Mouse (Mus musculus): Measurements from ENCODE around the gene Stip1.
A peak's percentile ranks its signal among the peaks of the same experiment; 100 is the strongest.
"Not testable (repeated sequence)": the region's sequence is repeated elsewhere in the genome, so short reads cannot be mapped to it uniquely, and the experiment has no call there.

Gene Stip1

DNA sequence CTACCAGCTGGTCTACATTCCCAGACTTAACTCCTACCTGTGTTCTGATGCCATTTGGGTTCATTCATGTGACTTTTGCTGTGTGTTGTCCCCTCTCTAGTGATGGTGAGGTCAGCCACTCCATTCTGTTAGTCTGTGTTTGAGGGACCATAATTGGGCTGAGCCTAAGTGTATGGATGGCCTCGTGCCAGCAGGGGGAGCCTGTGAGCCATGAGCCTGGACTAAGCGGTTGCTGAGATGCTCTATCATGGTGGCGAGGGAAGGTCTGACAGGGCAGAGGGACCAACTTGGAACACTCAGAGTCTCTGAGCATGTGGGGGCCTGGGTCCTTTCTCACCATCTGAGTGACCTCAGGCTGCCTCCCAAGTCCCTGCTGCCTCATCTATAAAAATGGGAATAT lies 24.8 kb upstream of the Stip1 start:
- DNase-seq (ENCODE audit: low read depth) = peak; percentile 73

DNA sequence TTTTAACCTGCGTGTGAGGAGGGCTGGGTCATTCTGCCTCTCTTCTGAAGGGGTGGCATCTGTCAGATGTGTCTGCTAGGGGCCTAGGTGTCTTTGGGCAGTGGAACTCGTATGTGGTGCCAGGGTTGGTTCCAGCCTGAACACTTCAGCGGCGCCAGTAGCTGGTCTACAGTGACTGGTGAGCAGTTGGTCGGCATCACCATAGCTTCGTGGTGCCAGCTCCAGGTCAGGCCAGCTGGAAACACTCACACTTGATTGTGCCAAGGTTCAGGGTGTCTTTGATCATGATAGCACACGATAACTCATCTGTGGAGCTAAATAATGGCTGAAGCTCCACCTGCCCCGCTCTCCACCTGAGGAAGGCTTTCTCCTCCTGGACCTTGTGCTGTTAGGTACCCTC lies 23.1 kb upstream of the Stip1 start:
- no peak for DNase-seq (ENCODE audit: low read depth)

DNA sequence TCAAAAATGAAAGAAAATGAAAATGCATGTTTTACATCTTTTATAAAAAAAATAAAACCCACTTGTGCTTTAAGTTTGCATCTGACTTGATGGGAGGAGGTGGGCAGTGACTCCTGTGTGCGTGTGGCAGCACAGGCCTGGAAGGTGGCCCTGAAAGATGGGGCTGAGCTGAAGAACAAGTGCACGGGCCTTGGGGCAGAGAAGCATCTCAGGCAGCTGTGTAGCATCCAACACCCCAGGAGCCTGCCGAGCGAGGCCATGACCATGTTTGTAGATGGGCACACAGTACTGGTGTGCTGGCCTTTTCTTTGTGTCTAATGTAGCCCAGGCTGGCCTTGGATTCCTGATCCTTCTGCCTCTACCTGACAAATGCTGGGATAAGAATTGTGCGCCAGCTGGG lies 22.3 kb upstream of the Stip1 start:
- no peak for DNase-seq (ENCODE audit: low read depth)

DNA sequence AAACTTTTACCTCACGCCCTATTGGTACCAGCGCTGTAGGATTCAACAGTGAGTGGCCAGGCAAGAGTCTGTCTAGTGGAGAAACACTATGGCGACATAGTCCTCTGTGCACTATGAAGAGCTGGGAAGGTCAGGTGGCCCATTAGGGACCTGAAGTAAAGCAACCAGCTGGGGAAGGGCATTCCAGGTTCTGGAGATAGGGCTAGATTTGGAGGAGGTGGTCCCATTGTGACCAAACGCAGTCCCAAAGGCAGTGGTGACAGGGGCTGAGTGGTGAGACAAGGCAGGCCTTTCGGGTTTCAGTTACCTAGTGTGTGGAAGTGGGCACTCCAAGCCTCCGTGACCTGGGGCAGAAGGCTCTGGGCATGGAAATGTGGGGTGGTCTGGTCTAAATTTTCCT lies 18.8 kb upstream of the Stip1 start:
- DNase-seq (ENCODE audit: low read depth) = no peak

DNA sequence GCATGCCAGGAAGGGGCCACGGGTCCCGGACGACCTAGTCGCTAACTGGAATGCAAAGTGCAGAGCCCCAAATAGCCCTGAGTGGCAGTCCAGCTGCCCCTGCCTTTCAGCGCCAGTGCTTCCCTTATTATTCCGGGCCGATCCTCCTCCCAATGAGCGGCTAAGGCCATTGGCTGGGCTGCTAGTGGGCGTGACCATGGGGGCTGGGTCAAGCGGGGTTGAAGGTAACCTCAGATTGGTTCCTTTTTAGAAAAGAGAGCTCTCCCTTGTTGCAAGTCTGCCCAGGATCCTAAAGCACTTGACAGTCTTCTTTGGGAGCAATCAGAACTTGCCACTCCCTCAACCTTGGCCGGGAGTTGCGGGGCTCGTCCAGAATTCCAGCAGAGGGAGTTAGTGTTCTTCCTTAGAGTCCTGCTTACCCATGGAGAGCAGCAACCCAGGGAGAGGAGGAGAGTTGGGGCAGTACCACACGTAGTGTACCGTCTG lies 18.0 kb upstream of the Stip1 start:
- DNase-seq (ENCODE audit: low read depth) = peak; percentile 84

DNA sequence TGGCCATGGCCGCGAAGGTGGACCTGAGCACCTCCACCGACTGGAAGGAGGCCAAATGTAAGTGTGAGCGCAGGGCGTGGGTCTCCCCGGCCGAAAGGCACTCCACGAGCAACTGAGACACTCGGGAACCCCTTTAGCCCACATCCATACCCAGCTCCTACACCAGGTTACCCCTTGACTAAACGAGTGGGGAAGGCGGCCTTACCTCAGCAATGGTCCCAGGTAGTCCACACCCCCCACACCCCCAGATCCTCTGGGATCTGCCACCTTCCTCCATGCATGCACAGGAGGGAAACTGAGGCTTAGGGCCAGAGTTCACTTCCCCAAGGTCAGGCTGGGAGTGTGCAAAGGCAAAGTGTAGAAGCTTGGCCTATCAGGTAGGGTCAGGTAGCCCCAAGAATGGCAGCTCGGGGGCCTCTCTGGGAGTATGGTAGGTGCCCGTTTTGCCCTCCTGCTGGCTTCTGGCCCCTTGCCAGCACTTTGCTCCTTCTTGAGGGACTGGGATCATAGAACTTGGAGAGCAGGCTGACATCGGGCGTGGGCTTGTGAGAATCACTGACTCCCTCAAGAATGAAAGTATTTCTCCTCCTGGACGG lies 17.5 kb upstream of the Stip1 start:
- DNase-seq (ENCODE audit: low read depth) = no peak

DNA sequence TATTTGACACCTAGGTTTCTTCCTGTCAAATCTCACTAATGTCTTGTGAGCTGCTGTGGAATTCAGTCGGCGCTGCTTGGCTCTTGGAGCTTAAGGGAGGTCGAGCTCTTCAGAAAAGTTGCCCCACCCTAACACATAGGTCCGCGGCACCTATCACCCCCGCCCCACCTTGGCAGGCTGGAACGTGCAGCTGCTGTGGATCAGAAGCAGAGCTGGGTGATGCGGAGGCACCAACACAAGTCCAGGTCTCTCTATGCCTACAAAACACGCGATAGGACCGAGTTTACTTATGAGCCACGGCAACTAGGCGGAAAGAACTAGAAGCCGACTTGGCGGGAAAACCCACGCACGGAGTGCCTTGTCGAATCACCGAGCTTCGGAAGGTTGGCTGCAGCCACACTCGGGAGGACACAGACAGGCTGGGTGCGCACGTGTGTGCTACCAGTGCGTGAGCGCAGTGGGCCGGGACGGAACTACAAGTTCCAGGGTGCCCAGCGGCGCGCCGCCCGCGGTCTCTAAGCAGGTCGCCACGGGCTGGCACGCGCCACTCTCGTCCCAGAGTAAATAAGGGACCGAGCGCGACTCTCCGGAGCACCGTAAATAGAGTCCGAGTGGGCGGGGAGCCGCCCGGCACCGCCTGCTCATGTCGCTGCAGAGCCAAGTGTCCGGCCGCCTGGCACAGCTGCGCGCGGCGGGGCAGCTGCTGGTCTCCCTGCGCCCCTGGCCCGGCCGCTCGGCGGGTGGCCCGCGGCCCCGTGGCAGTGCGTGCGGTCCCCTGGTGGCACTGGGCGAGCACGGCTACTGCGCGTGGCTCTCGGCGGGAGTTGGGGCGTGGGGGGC lies 16.7 kb upstream of the Stip1 start, which contains the start of gene Macrod1:
Gene Macrod1, plus strand, starts transcription at position 563 of the 840 bp plus-strand sequence.
- DNase-seq (ENCODE audit: low read depth) = peak; percentile 62

DNA sequence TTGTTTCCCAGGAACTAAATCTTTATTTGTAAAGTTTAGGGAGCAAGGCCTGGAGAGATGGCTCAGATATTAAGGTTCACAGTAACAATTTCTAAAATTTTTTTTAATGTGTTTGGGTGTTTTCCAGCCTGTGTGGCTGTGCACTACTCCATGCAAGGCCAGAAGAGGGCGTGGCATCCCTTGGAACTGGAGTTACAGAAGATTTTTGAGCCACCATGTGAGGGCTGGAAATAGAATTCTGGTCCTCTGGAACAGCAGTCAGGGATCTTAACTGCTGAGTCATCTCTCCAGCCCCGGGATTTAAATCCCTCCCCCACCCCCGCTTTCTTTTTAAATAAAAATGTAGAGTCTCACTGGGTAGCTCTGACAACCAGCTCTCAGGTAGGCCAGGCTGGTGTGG lies 15.4 kb upstream of the Stip1 start:
- no peak for DNase-seq (ENCODE audit: low read depth)

DNA sequence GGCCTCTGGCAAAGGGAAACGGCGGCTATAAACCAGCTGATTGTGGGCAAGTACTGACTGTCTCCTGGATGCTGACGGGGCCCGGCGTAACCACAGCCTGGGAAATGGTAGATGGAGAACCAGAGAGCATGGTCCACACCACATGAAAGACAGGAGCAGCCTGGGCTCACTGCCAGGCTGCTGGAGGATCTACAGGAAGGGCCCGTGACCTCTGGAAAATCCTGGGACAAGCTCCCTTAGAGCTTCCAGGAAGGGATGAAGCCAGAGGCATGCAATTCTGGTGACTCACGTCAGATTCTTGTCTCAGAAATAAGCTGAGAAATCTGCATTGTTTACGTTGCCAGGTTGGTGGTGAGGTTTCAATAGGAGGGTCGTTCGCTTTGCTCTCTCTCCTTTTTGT lies 15.0 kb upstream of the Stip1 start:
- DNase-seq (ENCODE audit: low read depth) = no peak

DNA sequence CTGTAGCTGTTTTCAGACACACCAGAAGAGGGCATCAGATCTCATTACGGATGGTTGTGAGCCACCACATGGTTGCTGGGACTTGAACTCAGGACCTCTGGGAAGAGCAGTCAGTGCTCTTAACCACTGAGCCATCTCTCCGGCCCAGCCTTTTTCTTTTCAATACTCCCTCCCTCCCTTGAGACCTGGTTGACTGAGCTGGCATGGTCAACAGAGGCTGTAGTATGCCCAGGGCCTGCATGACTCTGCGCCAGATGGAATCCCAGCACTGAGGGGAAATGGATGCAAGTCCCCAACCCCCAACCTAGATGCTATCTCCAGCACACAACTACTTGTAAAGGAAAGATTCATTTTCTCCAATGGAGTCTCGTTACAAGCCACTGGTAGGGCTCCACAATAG lies 13.6 kb upstream of the Stip1 start:
- DNase-seq (ENCODE audit: low read depth) = not testable (repeated sequence)

DNA sequence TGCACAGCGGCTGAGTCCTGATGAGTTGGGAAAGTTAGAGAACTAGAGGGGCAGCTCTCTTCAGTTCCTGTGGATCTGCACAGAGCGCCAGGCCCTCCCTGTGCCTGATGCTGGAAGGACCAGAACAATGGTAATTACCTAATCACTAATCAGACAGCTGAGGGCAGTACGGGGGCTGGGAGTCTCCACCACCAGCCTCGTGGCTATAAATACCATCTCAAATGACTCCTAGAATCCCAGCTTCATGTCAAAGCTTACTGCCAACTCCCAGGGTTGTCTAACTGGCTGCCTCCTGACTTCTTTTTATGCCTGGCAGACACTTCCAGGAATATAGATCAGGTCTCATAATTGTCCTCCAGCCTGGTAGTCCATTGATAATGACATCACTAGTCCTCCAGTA lies 4.9 kb upstream of the Stip1 start:
- no peak for DNase-seq (ENCODE audit: low read depth)

DNA sequence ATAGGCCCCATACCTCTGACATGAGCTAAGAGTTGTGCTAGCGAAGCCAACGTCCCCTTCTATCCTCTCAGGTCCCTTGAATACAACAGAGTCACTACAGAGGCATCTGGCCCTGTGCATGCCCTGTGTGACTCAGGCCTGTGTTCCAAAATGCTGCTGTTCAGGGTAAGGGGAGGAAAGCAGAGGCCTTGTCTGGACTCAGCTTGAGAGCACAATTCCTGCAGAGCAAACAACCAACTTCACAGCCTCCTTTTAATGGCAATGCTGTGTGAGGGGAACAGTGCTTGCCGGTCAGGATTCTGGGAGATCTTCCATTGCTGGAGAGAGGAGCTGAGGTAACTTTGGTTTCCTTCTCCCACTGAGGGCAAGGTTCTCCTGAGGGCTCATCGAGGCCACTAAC lies 4.5 kb upstream of the Stip1 start:
- no peak for DNase-seq (ENCODE audit: low read depth)

DNA sequence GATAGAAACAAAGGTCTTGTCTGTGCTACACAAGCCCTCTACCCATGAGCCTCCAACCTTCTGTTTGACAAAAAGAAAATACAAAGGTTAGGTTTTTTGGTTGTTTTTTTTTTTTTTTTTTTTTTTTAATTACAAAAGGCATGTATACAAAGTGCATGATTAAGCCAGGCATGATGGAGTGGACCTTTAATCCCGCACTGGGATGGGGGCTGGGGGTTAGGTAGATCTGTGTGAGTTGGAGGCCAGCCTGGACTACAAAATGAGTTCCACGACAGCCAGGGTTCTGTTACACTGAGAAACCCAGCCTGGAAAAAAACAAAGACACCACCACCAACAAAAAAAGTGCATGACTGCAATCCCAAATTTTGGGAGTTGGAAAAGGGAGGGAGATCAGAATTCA lies 1.4 kb upstream of the Stip1 start:
- no peak for DNase-seq (ENCODE audit: low read depth)

DNA sequence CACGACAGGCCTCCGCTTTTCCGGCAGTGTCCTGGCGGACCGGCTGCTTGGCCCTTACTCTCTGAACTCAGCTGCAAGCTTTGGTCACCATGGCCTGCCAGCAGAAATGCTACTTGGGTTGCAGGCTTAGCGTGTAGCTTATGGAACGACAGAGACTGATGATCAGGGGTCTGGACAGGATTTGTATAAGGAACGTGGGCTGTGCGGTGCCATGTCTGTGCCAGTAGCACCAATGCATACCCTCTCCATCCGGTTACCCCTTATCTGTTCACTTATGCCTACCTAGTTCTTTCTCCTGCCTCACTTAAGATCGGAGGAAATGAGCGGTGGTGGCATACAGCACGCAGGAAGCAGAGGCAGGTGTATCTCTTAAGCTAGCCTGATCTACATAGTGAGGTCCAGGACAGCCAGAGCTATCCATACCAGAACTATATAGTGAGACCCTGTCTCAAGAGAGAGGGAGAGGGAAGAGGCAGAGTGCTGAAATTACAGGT lies 917 bp upstream of the Stip1 start:
- no peak for DNase-seq (ENCODE audit: low read depth)

DNA sequence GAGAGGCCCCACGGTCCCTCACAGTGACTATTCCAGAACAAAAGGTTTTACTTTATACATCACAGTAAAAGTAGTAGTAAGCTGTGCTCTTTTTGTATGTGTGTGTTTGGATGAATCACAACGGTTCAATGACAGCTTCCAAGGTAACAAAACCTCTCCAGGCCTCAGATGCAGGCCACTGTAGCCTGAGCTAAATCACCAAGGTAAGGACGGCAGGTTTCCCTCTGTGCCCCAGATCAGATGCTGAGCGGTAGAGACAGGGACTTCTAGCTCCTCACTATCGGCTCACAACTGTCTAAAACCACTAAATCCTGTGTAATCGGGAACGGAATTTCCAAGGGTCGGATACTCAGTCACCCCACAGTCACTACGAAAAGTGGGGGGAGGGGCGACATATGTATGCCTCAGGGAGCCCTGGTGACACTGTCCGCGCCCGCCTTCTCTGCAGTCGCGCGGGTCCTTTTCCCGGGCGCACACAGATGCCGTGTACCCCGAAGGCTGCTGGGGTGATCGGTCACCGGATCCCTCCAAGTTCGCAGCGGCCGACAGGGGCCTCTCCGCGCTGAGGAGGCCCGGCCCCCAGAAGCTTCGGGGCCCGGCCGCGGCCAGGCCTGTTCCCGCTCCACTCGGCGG lies 563 bp downstream of the Stip1 start:
- peak; percentile 54 for DNase-seq (ENCODE audit: low read depth)

DNA sequence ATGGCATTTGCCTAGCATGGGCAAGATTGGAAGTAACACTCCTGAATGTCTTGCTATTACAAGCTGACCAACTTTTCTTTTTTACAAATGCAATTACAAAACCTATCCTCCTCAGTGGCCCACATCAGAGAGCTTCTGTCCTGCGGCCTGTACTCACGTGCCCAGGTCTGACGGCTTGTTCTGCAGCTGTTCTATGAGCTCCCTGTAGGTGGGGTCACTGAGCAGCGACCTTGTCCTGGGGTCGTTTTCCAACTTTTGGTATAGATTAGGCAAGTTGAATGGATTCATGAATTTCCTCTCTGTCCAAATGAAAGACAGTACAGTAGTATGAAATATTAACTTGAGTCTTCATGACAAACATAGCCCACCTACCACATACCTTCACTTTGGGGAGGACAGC lies 5.8 kb downstream of the Stip1 start:
- no peak for DNase-seq (ENCODE audit: low read depth)

DNA sequence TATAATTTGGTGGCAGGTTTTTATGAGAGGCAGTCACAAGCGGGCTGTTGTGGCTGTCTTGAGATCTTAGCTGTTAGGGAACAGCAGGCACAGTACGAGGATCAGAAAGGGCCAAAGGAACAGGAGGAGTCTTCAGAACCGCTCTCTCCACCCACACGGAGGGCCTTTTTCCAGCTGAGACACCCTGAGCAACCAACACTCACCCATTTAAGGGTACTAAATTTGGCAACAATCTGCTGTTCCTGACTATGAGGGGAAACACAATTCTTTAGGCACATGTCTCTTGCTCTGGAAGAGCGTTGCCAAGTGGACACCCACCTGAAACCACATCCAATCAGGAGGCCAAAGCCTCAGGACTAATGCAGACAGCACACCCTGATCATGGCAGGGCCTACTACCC lies 10.2 kb downstream of the Stip1 start:
- DNase-seq (ENCODE audit: low read depth) = no peak

DNA sequence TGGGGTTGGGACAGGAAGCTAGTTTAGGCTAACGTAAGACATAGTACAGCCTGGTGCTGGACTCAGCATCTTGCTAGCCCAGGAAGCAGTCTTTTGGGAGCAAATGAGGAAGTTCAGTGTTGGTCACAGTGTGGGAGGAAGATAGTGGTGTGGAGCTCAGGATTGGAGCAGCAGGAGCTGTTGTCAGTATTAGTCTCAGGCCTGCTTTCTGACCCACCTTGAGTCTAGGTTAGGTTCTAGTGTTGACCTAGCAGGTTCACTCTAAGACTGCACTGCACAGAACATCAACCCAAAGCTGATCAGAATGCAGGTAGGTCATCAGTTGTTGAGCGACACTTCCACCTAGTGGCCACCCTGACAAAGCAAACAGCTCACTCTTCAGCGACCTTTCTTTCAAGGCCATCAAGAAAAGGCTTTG lies 19.5 kb downstream of the Stip1 start:
- peak; percentile 71 for DNase-seq (ENCODE audit: low read depth)

DNA sequence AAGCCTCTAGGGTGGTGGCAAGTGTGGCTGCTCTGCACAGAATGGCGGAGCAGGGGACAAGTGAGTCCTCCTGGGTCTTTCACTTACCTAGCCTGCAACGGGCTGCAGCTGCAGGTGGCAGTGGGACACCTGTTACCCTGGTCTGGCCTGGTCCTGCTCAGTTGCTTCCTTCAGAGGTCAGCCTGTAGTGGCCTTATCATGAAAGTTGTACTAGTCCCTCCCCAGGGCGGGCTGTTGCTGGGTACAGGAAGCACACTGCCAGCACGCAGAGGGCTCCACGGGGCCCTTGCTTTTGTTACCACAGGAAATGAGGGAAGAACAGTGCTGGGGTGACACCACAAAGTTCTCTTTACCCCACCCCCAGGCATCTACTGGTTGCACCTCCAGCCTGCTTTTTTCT lies 20.6 kb downstream of the Stip1 start, which contains the start of gene Fermt3:
Gene Fermt3, minus strand, starts transcription at position 279 of the 400 bp plus-strand sequence.
- peak; percentile 59 for DNase-seq (ENCODE audit: low read depth)

DNA sequence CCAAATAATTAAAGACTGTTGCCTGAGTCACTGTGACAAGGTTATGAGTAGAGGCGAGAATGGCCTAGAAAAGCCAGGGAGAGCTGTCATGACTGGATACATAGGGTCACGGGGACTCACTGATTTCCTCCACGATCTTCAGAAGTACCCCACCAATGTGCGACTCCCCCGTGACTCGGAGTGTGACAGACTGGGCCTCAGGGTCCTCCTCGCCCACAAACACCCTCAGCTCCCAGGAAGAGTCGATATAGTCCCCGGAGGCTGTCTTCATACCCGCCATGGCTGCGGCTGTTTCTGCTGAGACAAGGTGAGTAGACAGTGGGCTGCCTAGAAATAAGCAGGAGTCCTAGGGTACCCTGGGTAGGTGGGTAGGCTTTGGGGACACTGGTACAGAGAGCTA lies 21.2 kb downstream of the Stip1 start:
- no peak for DNase-seq (ENCODE audit: low read depth)

DNA sequence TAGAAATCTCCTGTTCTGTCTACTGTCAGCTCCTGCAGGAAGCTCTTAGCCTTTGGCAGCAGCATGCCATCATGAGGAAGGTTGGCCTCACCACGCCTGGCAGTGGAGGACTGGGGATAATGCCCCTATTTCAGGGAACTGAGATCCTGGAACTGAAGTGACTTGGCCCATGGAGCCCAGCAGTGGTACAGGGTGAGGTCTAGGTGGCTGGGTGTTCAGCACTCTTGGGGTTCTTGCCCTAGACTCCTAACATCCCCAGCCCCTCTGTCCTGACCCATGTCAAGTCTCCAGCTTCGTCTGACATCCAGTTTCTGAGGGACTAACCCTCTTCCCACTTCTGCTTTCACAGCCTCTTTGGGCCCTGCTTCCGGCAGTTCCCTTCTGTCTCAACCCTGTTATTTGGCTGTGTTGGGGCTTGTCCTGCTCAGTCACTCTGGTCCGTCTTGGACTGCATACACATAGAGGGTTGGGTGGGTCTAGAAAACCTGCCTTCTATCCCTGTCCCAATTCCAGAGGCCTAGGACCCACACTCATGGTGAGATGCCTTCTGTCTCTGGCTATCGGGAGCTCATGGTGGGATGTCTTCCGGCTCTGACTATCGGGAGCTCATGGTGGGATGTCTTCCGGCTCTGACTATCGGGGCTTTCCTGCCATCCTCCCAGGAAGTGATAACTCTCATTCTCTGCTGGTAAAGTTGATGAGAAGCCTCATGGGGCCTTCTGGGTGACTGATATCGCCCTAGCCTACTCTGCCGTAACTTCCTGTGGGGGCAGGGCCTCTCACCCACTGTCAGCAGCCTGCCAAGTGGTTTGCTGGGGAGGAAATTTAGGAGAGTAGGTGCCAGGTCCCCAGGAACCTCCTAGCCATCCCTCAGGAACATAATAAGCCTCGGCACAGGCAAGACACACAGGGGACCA lies 22.0 kb downstream of the Stip1 start:
- DNase-seq (ENCODE audit: low read depth) = peak; percentile 77

Data from c-Kit-positive CD71-positive TER-119-negative erythroid progenitor cells, embryonic 14.5 days (primary cell).